Mouse (Mus musculus) gastrocnemius, adult 8-10 months (tissue): Measurements from ENCODE around the gene Rtn4r. TPM values are rescaled to one million over a fixed set of nuclear protein-coding genes. Genes with fewer than 3 reads are reported as not detected.
"Not testable (repeated sequence)": the region's sequence is repeated elsewhere in the genome, so short reads cannot be mapped to it uniquely, and the experiment has no call there.

ENCODE experiments used
- DNase-seq, 2 experiments: peaks; one replicate each; pipeline ENCODE4 v3.0.0; 2022; ENCODE audit warnings: low spot score in 2 of 2
- microRNA-seq: library from miRNA; unstranded; fragments of <30 nt; microRNA quantifications from one replicate; pipeline ENCODE4 v1.2.0, GENCODE M21; 2022
- total RNA-seq, 4 experiments: library from RNA; stranded (reverse); gene quantifications; 2 replicates each; pipeline ENCODE4 v1.2.4; 2022

The Rtn4r gene
- total RNA-seq, 4 experiments from 2014 or later, result 0.15 TPM; not detected in 3

DNA sequence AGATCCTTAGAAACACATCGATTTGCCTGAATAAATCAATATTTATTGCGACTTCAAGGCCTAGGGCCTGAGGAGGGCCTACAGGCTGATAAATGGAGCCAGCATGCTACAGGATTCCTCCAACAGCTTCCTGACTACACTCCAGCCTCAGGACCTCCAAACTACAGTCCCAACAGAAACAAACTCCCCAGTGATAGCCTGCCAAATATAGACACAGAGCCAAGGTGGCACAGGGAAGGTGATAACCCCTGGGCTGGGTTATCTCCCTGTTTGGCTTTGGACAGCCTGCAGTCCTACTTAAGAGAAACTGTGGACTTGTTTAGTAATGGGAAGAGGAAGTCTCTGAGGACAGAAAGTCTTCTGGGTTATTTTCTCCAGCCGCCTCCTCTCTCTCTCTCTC is 59.8 kb downstream of the Rtn4r start:
- DNase-seq, result no peak

DNA sequence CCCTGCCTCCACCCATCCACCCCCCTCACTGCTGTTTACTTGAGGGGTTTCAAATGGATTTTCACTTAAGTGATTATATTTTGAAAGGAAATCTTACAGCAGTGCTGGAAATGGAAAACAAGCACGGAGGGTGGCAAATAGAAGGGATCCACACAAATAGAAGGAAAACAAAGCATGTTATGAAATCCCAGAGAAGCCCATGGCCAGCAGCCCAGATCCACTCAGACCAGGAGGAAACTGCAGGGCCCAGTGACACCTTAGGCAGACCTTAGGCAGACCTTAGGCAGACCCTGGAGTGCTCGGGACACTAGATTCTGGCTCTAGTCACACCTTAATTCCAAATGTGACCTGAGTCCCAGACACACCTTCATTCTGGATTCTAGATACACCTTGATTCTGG is 63.6 kb downstream of the Rtn4r start:
- DNase-seq, result no peak

DNA sequence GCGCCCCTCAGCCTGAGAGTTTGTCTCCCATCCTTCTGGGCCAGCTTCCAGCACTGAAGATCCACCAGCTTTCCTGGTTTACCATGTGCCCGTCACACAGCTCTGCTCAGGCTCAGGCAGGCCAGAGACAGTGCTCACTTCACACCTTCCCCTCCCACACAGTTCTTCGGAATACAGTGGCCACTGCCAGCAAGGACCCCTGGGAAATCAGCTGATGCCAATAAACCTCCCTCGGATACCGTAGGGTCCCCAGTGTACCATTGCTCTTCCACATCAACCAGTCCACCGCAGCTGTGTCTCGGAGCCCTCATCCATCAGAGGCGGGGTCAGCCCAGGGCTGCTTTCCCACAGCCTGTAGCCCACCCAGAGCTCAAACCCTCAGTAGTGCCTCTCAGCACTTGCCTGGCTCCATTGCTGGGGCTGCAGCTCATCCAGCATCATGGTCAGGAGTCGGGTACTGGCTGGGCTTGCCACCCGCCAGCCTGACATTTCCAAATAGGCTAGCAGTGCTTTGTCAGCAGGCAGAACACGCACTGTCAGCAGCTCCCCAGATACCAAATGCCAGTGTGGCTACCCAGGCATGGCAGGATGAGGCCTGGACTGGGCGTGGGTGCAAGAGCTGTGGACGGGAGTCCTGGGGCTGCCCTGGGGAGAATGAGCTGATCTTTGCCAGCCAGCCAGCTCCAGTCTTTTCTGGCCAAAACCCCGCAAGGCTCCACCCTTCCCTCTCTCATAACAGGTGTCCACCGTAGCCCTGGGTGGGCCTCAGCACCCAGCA is 67.0 kb downstream of the Rtn4r start:
- peak; percentile 46 to 64 for DNase-seq

DNA sequence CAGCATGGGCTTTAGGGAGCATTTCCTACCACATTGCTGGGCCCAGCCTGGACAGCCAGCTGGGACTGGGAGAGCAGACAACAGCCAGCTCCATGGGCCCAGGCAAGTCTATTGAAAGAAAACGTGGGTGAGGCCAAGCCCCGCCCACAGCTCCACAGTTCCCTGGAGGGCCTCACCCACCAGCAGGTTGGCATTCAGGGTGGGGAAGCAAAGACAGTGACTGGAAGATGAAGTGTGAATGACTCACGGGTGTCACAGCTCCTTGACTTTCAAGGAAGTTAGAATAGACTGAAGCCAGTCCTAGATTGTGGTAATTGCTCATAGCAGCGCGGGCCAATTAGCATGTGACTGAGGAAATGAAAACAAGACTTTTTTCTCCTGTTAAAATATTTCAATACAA is 67.6 kb downstream of the Rtn4r start:
- DNase-seq, result peak; percentile 28 to 29

DNA sequence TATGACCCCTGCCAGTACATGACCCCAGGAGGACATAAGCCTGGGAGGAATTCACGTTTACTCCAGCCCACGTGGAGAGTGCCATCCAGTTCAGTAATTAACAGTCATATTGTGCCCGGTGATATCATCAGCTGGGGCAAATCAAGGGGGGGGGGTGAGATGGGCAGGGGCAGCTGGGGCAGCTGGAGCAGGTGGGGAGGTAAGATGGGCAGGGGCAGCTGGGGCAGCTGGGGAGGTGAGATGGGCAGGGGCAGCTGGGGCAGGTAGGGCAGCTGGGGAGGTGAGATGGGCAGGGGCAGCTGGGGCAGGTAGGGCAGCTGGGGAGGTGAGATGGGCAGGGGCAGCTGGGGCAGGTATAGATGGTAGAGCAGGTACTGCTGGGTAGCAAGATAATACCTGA is 68.1 kb downstream of the Rtn4r start:
- DNase-seq, result not testable (repeated sequence)

DNA sequence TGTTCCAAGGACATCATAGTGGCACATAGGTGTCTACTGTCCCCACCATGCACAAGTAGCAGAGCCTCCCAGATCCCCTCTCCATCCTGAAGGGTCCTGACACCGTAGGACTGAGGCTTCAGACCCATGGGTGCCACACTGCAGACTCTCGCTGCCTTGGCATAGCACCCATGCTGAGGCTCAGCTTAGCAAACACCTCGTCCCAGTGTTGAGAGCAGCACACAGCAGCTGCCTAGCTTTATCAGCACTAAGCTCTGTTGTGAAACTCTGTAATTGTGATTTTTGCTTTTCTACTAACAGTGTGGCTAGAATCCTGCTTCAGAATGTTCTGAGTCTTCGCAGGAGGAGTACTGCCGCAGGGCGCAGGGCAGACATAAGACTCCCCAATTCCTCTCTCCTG is 70.4 kb downstream of the Rtn4r start:
- no peak for DNase-seq

DNA sequence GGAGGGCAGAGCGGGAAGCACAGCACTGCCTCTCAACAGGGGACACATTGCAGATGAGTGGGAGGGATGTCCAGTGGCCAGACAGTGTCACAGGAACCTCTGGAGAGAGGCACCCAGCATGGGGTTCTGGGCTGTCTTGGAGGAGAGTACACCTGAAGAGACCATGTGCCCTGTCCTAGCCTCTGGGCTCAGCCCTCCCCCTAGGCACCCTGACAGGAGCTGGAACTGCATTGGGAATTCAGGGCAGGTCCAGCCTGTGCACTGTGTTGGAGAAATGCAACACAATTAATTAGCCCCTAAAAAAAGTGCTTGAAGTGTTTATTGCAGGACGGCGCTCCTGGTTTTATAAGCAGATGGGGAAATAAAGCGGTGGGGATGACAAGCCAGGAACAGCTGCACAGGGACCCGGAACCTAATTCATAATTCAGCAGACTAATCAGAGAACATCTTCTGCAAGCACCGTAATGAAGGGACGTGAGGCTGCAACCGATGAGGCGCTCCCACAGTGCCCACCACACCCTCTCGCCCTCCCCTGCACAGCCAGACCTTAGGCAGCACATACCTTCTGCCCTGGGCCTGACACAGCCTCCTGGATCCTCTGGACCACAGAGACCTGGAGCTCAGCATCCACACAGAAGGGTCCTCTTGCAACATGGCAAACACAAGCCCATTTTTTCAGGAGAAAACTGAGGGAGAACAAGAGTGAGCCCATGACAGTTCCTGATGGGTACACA is 71.1 kb downstream of the Rtn4r start:
- no peak for DNase-seq

DNA sequence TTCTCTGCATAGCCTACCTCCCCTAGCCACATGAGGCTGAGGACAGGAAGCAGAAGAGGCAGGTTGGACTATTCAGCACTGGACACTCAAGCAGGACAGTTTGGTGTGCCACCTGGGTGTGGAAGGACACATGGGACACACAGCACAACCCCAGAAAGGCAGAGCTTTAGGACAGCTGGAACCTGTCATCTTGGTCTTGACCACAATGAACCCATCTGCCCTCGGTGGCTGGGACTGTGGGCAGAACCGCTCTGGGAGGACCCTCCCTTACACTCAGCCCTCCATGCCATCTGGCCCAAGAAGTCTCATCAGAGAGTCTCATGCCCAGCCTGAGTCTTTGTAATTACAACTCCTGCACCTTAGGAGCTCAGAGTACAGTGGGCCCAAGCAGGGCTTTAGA is 72.6 kb downstream of the Rtn4r start:
- DNase-seq, result no peak

DNA sequence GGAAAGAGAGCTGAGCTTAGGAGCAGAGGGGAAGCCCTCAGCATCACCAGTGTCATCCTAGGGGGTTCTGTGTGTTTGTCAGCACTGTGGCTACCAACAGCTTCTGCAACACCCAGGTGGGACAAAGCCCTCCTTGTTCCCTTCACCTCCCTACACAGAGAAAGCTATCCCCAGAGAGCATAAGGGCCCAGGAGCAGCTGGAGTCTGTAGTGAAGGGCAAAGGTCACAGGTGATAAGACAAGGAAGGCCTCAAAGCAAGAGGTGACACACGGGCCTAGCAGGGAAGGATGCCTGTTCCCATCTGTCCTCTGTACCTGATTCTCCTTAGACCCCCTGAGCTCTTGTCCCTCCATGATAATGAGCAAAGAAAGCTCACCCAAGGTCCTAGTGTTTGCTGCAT is 74.2 kb downstream of the Rtn4r start:
- DNase-seq, result no peak

Small RNA genes within 50 kb of the gene (microRNA-seq; reads per million reads assigned to microRNA genes)
- gene Mir6366, result not detected

Other genes starting within 250 kb of the Rtn4r start
- under 1 TPM; 0.10 to 0.13 (median 0.12) TPM for gene Gm20518, start 236.0 kb upstream of the Rtn4r start, total RNA-seq
- under 1 TPM in 1 of 4 experiments, not detected in 3; 0.07 TPM for gene Tssk1, start 233.4 kb upstream of the Rtn4r start, total RNA-seq
- gene Dgcr2, start 229.1 kb upstream of the Rtn4r start, total RNA-seq, result 10 to 100 TPM; 19.1 to 22.8 (median 20.5) TPM
- not detected for gene Tssk2, start 229.0 kb upstream of the Rtn4r start, total RNA-seq
- 1 to 10 TPM; 6.0 to 6.6 (median 6.2) TPM for gene Ess2, start 216.3 kb upstream of the Rtn4r start, total RNA-seq
- not detected for gene Gsc2, start 212.6 kb upstream of the Rtn4r start, total RNA-seq
- 1 to 10 TPM; 1.1 to 6.7 (median 3.7) TPM for gene Slc25a1, start 199.4 kb upstream of the Rtn4r start, total RNA-seq
- gene Vpreb2, start 147.2 kb upstream of the Rtn4r start, total RNA-seq, result not detected
- 10 to 100 TPM; 48.2 to 56.8 (median 51.2) TPM for gene Dgcr6, start 74.8 kb upstream of the Rtn4r start, total RNA-seq
- gene Prodh, start 37.4 kb upstream of the Rtn4r start, total RNA-seq, result 10 to 100 TPM in 2 of 4 experiments, 1 to 10 TPM in 2; 7.8 to 16.8 (median 9.7) TPM
- gene Ccdc188, start 90.2 kb downstream of the Rtn4r start, total RNA-seq, result not detected
- 10 to 100 TPM; 22.8 to 29.6 (median 26.2) TPM for gene Zdhhc8, start 107.5 kb downstream of the Rtn4r start, total RNA-seq
- gene Trmt2a, start 121.0 kb downstream of the Rtn4r start, total RNA-seq, result 10 to 100 TPM in 2 of 4 experiments, 1 to 10 TPM in 2; 7.9 to 11.4 (median 9.3) TPM
- gene Ranbp1, start 121.1 kb downstream of the Rtn4r start, total RNA-seq, result 10 to 100 TPM; 15.8 to 20.5 (median 19.1) TPM
- gene Gm49776, start 130.7 kb downstream of the Rtn4r start, total RNA-seq, result not detected
- gene Dgcr8, start 161.6 kb downstream of the Rtn4r start, total RNA-seq, result 10 to 100 TPM; 10.7 to 14.7 (median 12.5) TPM
- 10 to 100 TPM; 29.9 to 53.4 (median 43.1) TPM for gene Tango2, start 220.5 kb downstream of the Rtn4r start, total RNA-seq
- 10 to 100 TPM in 2 of 4 experiments, 1 to 10 TPM in 2; 7.8 to 12.7 (median 9.9) TPM for gene Arvcf, start 220.5 kb downstream of the Rtn4r start, total RNA-seq